Mouse (Mus musculus) T-helper 17 cell (primary cell): ENCODE results near the gene Ntm.

Source experiments
- in situ Hi-C, 2 experiments: fragments of 300-600 bp; cut with MboI, MseI; formaldehyde crosslinking; loops; 1 replicate in 1 of 2; 2 replicates in 1 of 2; pipeline ENCODE4 v1.15.1; 2025; ENCODE audit warnings: high pct_unique_total_duplicates in 2 of 2

The Ntm gene

DNA sequence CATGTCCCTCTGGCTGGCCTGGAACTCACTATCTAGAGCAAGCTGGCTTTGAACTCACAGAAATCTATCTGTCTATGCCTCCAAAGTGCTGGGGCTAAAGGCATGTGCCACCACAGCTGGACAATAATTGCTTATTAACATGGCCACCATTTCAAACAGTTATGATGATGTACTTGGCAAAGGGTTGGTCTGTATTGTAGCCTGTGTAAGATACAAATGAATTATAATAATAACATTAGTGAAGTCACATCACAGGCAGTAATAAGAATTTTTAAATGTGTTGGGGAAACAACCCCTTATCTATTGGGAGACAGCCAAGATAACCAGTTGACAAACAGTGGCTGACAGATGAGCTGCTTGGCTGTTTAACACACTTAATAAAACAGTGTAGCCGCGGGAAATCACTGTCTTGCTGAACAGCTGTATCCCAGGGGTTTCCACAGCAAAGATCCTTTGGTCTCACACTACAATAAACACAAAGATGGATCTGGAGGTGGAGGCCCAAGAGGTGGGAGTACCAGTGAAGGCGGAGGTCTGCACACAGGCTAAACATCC is 302.8 kb downstream of the Ntm start:
- in situ Hi-C loops = loop anchor here (5.0 to 25.0 kb wide), 4 partner anchors 605 to 1425 kb away; partner anchors contain the start of gene Snx19 (in 2 of the 2)

GRCm38 (mm10) chr9:29657761-29658465 is 305.0 kb downstream of the Ntm start:
- in situ Hi-C loops = loop anchor here in 1 of 2 experiments (25.0 kb wide), 1 partner anchor 1396 kb away; no protein-coding TSS in a partner anchor

DNA sequence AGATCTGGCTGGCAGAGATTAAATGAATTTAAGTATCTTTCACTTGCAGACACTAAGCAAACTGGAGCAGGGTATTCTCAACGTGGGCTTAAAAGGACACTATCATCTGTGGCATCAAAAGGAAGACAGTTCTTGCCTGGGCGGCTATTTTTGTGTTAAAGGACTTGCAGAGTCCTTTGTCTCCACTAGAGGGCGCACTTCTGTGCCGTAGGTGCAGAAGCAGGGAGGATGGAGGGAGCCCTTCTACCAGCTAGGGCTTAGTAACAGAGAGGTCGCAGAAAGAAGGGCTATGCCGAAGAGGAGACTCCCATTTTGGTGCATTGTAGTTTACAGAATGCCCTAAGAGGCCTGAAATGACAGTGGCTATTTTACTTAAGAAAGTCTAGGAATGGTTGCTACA is 308.1 kb downstream of the Ntm start:
- in situ Hi-C loops = loop anchor here in 1 of 2 experiments (25.0 kb wide), 1 partner anchor 1393 kb away; no protein-coding TSS in a partner anchor

DNA sequence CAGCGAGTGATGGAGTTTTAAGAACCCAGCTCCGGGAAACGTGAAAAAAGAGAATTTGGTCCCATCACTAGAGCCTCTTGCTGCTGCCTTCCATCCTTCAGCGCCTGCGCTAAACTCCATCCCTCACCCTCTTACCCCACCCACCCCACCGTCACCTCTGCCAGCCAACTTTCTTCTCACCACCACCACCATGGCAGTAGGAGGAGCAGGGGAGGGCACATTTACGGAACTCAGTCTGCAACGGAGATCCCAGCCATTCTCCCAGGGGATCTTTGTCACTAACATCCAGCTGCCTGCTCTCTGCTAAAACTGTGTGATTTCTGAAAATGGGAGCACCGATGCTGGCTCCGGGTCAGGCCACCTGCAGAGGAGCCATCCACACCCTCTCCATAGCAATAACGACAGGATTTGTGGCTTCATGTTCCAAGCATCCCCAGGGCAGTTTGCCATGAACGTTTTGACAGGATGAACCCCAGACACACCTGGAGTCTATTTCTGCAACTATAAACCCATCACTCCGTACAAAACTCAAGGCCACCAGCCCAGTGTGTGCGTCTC is 309.2 kb downstream of the Ntm start:
- in situ Hi-C loops = loop anchor here in 1 of 2 experiments (25.0 kb wide), 1 partner anchor 1391 kb away; no protein-coding TSS in a partner anchor

GRCm38 (mm10) chr9:29652854-29653253 is 310.1 kb downstream of the Ntm start:
- in situ Hi-C loops = loop anchor here in 1 of 2 experiments (25.0 kb wide), 1 partner anchor 1391 kb away; no protein-coding TSS in a partner anchor

- in situ Hi-C loops = loop anchor here in 1 of 2 experiments (25.0 kb wide), 1 partner anchor 1390 kb away; no protein-coding TSS in a partner anchor
Measured at GRCm38 (mm10) chr9:29651856-29652255, 311.1 kb downstream of the Ntm start.

DNA sequence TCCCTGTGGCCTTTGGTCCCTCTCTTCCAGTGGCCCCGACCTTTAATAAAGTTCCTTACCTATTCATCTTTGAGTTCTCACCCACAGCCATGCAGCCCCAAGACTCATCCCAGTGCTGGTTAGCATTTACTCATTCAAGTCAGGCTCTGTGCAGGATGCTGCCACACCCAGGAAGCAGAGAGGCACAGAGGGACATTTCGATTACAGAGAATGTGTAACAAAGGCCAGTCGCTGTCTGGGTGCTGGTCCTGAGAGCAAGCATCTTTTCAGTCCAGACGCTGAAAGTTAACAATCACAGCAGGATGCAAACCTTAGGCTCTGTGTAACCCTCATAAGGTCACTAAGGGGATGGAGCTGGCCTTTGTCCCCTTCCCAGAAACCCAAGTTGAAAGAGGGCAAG is 311.7 kb downstream of the Ntm start:
- in situ Hi-C loops = loop anchor here in 1 of 2 experiments (25.0 kb wide), 1 partner anchor 1389 kb away; no protein-coding TSS in a partner anchor

DNA sequence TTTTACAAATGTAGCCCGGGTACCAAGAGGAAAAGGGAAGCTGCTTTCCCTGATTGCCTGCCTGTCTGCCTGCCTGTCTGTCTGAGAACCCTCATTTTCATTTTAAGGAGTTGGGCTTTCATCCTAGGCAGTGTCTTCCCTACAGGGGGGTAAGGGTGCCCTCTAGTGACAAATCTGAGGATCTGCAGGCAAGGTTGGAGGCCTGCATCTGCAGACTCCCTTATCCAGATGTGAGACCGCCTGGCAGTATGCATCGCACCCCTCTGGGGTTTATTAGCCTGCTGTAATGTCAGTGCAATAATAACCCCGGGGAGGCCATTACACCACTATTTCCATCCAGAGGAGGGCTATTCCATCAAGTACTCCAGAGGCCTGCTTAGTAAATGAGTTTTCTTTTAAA is 312.3 kb downstream of the Ntm start:
- in situ Hi-C loops = loop anchor here in 1 of 2 experiments (25.0 kb wide), 1 partner anchor 1388 kb away; no protein-coding TSS in a partner anchor

DNA sequence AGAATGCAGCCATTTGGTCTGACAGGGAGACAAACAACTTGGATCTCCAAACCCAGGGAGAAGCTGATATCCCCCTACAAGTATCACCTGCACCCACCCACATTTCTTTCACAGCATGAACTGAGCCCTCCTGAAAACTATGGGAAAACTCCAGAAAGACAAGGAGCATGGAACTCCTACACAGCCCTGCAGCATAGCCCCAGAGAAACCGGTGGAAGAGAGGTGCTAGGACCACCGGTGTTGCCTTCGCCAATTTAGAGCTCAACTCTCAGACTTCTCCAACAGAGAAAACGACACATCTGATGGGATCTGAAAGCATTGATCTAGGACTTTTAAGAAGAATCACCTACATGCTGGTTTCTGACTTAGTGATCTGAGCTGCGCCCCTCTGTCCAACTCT is 312.7 kb downstream of the Ntm start:
- in situ Hi-C loops = loop anchor here in 1 of 2 experiments (25.0 kb wide), 1 partner anchor 1388 kb away; no protein-coding TSS in a partner anchor

DNA sequence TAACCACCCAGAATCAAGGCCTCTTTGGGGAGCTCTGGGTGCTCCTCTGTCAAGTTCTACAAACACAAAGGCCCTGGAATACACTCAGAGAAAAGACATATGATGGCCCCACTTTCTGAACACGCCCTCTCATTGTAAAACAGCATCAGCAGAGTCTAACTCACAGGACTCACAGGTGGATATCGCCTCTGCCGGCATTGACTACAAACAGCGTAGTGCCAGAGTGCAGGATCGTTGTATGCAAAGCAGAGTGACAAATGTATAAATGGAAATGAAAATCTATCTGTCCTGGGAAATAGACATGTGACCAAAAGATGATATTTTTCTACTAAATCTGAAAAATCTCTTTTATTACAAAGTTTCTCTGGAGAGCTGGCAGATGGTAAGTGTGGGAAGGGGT is 314.7 kb downstream of the Ntm start:
- in situ Hi-C loops = loop anchor here in 1 of 2 experiments (5.0 kb wide), 1 partner anchor 1386 kb away; no protein-coding TSS in a partner anchor

- in situ Hi-C loops = loop anchor here in 1 of 2 experiments (5.0 kb wide), 1 partner anchor 1385 kb away; no protein-coding TSS in a partner anchor
Measured at GRCm38 (mm10) chr9:29647764-29648163, 315.2 kb downstream of the Ntm start.

GRCm38 (mm10) chr9:29645796-29646400 is 317.0 kb downstream of the Ntm start:
- in situ Hi-C loops = loop anchor here in 1 of 2 experiments (5.0 kb wide), 1 partner anchor 1384 kb away; no protein-coding TSS in a partner anchor

DNA sequence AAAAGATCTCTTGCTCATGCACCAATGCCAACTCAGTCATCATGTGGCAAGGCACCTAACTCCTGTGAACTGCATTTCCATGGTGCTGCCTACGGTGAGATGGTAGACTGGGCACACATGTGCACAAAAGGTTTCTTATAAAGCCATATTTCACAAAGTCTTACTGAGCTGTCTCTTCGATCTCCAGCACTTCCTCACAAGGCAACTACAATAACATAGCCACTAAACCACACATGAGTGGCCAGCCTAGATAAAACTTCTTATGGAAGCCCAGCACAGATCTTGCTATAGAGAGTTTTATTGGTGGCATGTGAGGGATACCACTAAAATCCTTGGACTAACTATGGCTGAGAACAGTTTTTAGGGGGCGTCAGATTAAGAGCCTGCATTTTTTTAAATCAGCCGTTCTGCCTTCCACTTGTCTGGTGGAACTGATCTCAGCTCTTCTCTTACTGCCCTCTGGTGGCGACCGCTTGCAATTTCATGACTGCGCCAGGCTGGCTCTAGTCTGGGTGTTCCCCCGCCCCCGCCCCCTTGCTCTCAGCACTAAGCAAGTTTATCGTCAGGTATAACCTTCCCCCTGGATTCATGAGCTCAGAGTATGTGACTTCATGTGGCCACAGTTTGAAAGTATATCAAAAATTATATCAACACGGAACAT is 319.8 kb downstream of the Ntm start:
- in situ Hi-C loops = no loop called here

DNA sequence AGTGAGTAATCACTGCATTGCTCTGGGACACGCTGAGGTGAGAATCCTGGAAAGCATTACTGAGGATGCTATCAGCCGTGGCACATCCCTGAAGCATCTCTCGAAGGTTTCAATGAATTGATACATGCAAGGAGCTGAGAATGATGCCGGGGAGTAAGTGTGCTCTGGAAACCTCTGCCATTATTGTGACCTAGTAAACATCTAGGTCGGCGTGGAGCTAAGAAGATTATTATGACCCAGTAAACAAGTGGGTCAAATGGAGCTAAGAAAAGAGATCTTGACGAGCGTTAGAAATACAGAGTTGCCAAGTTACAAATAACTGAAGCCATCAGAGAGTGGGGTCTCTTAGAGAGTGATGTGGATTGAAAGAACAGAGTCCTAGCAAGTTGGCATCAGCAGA is 325.6 kb downstream of the Ntm start:
- in situ Hi-C loops = no loop called here

DNA sequence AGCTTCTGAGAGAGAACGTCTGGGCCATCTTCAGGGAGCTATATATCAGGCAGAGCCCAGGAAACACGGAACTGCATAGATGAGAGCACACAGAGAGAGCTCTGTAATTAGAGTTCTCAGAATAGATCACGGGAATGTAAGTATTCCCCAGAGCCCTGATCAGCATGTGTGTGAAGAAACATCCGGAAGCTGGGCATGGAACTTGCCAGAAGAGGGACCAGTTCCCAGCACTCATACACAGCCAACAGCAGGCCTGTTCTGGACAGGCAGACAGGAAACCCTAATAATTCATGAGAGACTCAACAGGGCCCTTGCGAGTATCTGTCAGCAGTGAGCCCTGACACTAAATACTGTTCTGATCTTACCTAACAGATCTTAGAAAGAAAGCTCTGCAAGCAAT is 345.8 kb downstream of the Ntm start:
- in situ Hi-C loops = loop anchor here in 1 of 2 experiments (10.0 kb wide), 1 partner anchor 1198 kb away; no protein-coding TSS in a partner anchor

DNA sequence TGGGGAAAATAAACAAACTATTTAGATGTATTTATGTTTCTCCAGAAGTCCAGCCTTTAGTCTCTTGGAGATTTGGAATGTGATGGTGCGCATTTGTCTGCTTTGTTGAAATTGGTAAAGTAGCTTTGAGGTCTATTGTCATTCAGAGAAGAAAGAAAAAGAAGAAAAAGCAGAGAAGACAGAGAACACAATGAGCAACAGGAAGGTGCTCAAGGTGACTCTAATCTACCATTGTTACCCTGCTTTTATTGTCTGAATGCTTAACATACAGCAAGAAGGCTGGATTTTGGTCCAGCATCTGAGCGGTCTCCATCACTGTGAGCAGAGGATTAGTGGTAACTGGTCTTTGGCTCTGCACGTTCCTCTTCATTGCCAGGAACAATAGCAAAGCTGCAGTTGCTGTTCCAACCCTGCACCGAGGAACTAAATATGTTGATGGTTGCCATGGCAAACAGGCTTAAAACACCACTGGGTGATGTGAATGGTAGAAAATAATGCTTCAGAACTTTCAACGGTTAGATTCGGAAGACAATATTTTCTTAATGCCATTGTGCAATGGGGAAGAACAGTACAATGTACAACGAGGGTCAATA is 350.8 kb downstream of the Ntm start:
- in situ Hi-C loops = loop anchor here in 1 of 2 experiments (10.0 kb wide), 1 partner anchor 1203 kb away; no protein-coding TSS in a partner anchor

DNA sequence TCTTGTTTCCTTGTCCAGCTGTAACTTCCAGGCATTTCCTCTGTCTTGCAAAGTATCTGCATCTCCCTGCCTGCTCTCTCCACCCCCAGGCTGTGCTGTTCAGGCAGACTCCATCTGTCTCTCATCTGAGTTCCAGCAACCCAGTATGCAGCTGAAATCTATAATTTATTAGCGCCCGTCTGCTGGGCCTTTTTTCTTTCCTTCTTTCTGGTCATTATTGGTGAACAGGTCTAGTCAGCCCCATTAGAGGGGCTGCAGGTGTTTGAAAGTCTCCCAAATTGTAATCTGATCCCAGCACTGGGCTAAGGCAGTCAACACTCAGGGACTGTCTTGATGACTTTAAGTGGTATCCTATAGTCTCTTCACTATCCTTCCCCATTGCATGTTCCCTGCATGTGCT is 352.1 kb downstream of the Ntm start:
- in situ Hi-C loops = loop anchor here in 1 of 2 experiments (10.0 kb wide), 1 partner anchor 1204 kb away; no protein-coding TSS in a partner anchor

- in situ Hi-C loops = no loop called here
Measured at GRCm38 (mm10) chr9:29597665-29598064, 365.3 kb downstream of the Ntm start.

- in situ Hi-C loops = no loop called here
Measured at GRCm38 (mm10) chr9:29595321-29595720, 367.6 kb downstream of the Ntm start.

GRCm38 (mm10) chr9:29594537-29595294 is 368.2 kb downstream of the Ntm start:
- in situ Hi-C loops = no loop called here
